Mouse (Mus musculus) MEL (cell line): ENCODE measurements around the gene Wdsub1. TPM values are rescaled to one million over a fixed set of nuclear protein-coding genes. Genes with fewer than 3 reads are reported as not detected.

Experiments
- DNase-seq: peaks from one replicate; pipeline ENCODE4 v3.0.0; 2011; ENCODE audit warnings: low read depth, low spot score
- H3K27ac ChIP-seq: 2 replicates; pipeline ENCODE4 v1.5.1; 2012; ENCODE audit warnings: low read depth, mild to moderate bottlenecking, control low read depth, low read length, moderate library complexity; ENCODE audit not compliant: control insufficient read depth
- H3K27me3 ChIP-seq, 2 experiments: fragments of 150-350 bp in 1 of 2; sonication (generic) in 1 of 2; 2 replicates each; pipeline ENCODE4 v1.6.1; 2012; ENCODE audit warnings: low read length in 2 of 2, mild to moderate bottlenecking in 2 of 2, improper control_type of control experiment in 1 of 2, moderate library complexity in 1 of 2; ENCODE audit not compliant: insufficient read depth in 2 of 2, control insufficient read depth in 1 of 2
- H3K36me3 ChIP-seq, 2 experiments: 2 replicates each; pipeline ENCODE4 v1.6.1; 2012 to 2014; ENCODE audit warnings: low read length in 2 of 2, improper control_type of control experiment in 1 of 2, inconsistent platforms in 1 of 2, mild to moderate bottlenecking in 1 of 2; ENCODE audit not compliant: insufficient read depth in 2 of 2, control insufficient read depth in 1 of 2
- H3K4me1 ChIP-seq, 2 experiments: fragments of 150-350 bp in 1 of 2; sonication (generic) in 1 of 2; 2 replicates each; pipeline ENCODE4 v1.6.1; 2012; ENCODE audit warnings: low read length in 2 of 2, improper control_type of control experiment in 1 of 2, mild to moderate bottlenecking in 1 of 2; ENCODE audit not compliant: insufficient read depth in 2 of 2, control insufficient read depth in 1 of 2
- H3K4me3 ChIP-seq, 2 experiments: fragments of 150-350 bp in 1 of 2; sonication (generic) in 1 of 2; 2 replicates each; pipeline ENCODE4 v1.5.1; 2012; ENCODE audit warnings: low read depth in 2 of 2, low read length in 2 of 2, mild to moderate bottlenecking in 2 of 2, moderate library complexity in 2 of 2, control low read depth in 1 of 2, improper control_type of control experiment in 1 of 2; ENCODE audit not compliant: control insufficient read depth in 1 of 2, insufficient read depth in 1 of 2
- H3K79me2 ChIP-seq: 2 replicates; pipeline ENCODE4 v1.6.1; 2012; ENCODE audit warnings: mild to moderate bottlenecking, low read length, moderate library complexity; ENCODE audit not compliant: control insufficient read depth, poor library complexity, insufficient read depth
- H3K9ac ChIP-seq: 2 replicates; pipeline ENCODE4 v1.6.1; 2012; ENCODE audit warnings: low read depth, mild to moderate bottlenecking, control low read depth, low read length, moderate library complexity; ENCODE audit not compliant: control insufficient read depth, poor library complexity, severe bottlenecking
- H3K9me3 ChIP-seq: fragments of 150-350 bp; sonication (generic); replicated peaks from 2 replicates; pipeline ENCODE4 v1.6.1; 2012; ENCODE audit warnings: mild to moderate bottlenecking, low read length, improper control_type of control experiment, moderate library complexity; ENCODE audit not compliant: insufficient read depth
- CHD1 ChIP-seq: IDR thresholded peaks from 2 replicates; pipeline ENCODE4 v1.6.1; 2012; ENCODE audit warnings: low read depth, mild to moderate bottlenecking, inconsistent platforms, low read length, improper control_type of control experiment
- E2F4 ChIP-seq: IDR thresholded peaks from 2 replicates; pipeline ENCODE4 v1.6.1; 2011; ENCODE audit warnings: low read depth, low read length, improper control_type of control experiment, borderline replicate concordance
- ELF1 ChIP-seq: IDR thresholded peaks from 2 replicates; pipeline ENCODE4 v1.6.1; 2014; ENCODE audit warnings: low read depth, mild to moderate bottlenecking, inconsistent platforms, low read length, improper control_type of control experiment, moderate library complexity
- EP300 ChIP-seq, 2 experiments: IDR thresholded peaks; 2 replicates each; pipeline ENCODE4 v1.6.1; 2011; ENCODE audit warnings: improper control_type of control experiment in 2 of 2, low read length in 2 of 2, low read depth in 1 of 2, mild to moderate bottlenecking in 1 of 2
- GATA1 ChIP-seq: IDR thresholded peaks from 2 replicates; pipeline ENCODE4 v1.6.1; 2011; ENCODE audit warnings: low read depth, low read length, improper control_type of control experiment
- HCFC1 ChIP-seq: IDR thresholded peaks from 2 replicates; pipeline ENCODE4 v1.6.1; 2012; ENCODE audit warnings: low read depth, mild to moderate bottlenecking, inconsistent platforms, low read length, improper control_type of control experiment, moderate library complexity
- JUND ChIP-seq: IDR thresholded peaks from 2 replicates; pipeline ENCODE4 v1.6.1; 2011; ENCODE audit warnings: low read depth, mild to moderate bottlenecking, improper control_type of control experiment, low read length
- MAFK ChIP-seq: IDR thresholded peaks from 2 replicates; pipeline ENCODE4 v1.6.1; 2011; ENCODE audit warnings: low read depth, mild to moderate bottlenecking, low read length, improper control_type of control experiment, borderline replicate concordance
- MAX ChIP-seq: IDR thresholded peaks from 2 replicates; pipeline ENCODE4 v1.6.1; 2011; ENCODE audit warnings: low read length, improper control_type of control experiment
- MEF2A ChIP-seq: IDR thresholded peaks from 2 replicates; pipeline ENCODE4 v1.6.1; 2014; ENCODE audit warnings: low read depth, mild to moderate bottlenecking, inconsistent platforms, low read length, improper control_type of control experiment; ENCODE audit not compliant: poor library complexity, insufficient replicate concordance, severe bottlenecking; ENCODE audit errors: extremely low read depth
- MYC ChIP-seq: IDR thresholded peaks from 2 replicates; pipeline ENCODE4 v1.6.1; 2011; ENCODE audit warnings: low read depth, mild to moderate bottlenecking, low read length, improper control_type of control experiment, moderate library complexity
- NELFE ChIP-seq: IDR thresholded peaks from 2 replicates; pipeline ENCODE4 v1.6.1; 2011; ENCODE audit warnings: low read depth, low read length, improper control_type of control experiment
- NRF1 ChIP-seq: IDR thresholded peaks from 2 replicates; pipeline ENCODE4 v1.6.1; 2014; ENCODE audit warnings: low read depth, mild to moderate bottlenecking, inconsistent platforms, low read length, improper control_type of control experiment, moderate library complexity; ENCODE audit not compliant: poor library complexity, insufficient read depth, severe bottlenecking
- POLR2A ChIP-seq, 2 experiments: IDR thresholded peaks; 2 replicates each; pipeline ENCODE4 v1.6.1; 2011 to 2012; ENCODE audit warnings: low read length in 2 of 2, mild to moderate bottlenecking in 2 of 2, control low read depth in 1 of 2, improper control_type of control experiment in 1 of 2, low read depth in 1 of 2, moderate library complexity in 1 of 2; ENCODE audit not compliant: control insufficient read depth in 1 of 2, insufficient read depth in 1 of 2, poor library complexity in 1 of 2
- RCOR1 ChIP-seq: IDR thresholded peaks from 2 replicates; pipeline ENCODE4 v1.6.1; 2012; ENCODE audit warnings: low read depth, mild to moderate bottlenecking, inconsistent platforms, low read length, improper control_type of control experiment
- SIN3A ChIP-seq: IDR thresholded peaks from 2 replicates; pipeline ENCODE4 v1.6.1; 2012; ENCODE audit warnings: low read length, improper control_type of control experiment, inconsistent platforms
- SMC3 ChIP-seq: IDR thresholded peaks from 2 replicates; pipeline ENCODE4 v1.6.1; 2011; ENCODE audit warnings: low read depth, low read length, improper control_type of control experiment
- TAL1 ChIP-seq: IDR thresholded peaks from 2 replicates; pipeline ENCODE4 v1.6.1; 2012; ENCODE audit warnings: mild to moderate bottlenecking, inconsistent platforms, low read length, moderate library complexity, mixed read lengths
- TBP ChIP-seq: IDR thresholded peaks from 2 replicates; pipeline ENCODE4 v1.8.0; 2011; ENCODE audit warnings: low read depth, low read length, improper control_type of control experiment
- TCF12 ChIP-seq: IDR thresholded peaks from 2 replicates; pipeline ENCODE4 v1.6.1; 2014; ENCODE audit warnings: low read depth, mild to moderate bottlenecking, inconsistent platforms, low read length, improper control_type of control experiment, moderate library complexity
- UBTF ChIP-seq: IDR thresholded peaks from 2 replicates; pipeline ENCODE4 v1.6.1; 2012; ENCODE audit warnings: low read depth, mild to moderate bottlenecking, inconsistent platforms, low read length, improper control_type of control experiment, moderate library complexity, borderline replicate concordance; ENCODE audit not compliant: insufficient read depth
- USF1 ChIP-seq: IDR thresholded peaks from 2 replicates; pipeline ENCODE4 v1.6.1; 2014; ENCODE audit warnings: low read depth, mild to moderate bottlenecking, inconsistent platforms, low read length, improper control_type of control experiment, moderate library complexity
- USF2 ChIP-seq, 2 experiments: IDR thresholded peaks; 2 replicates each; pipeline ENCODE4 v1.6.1; 2011 to 2012; ENCODE audit warnings: improper control_type of control experiment in 2 of 2, low read length in 2 of 2, borderline replicate concordance in 1 of 2, inconsistent platforms in 1 of 2, low read depth in 1 of 2, mild to moderate bottlenecking in 1 of 2; ENCODE audit not compliant: insufficient read depth in 1 of 2
- ZC3H11A ChIP-seq: IDR thresholded peaks from 2 replicates; pipeline ENCODE4 v1.6.1; 2012; ENCODE audit warnings: low read depth, mild to moderate bottlenecking, inconsistent platforms, low read length, improper control_type of control experiment
- ZKSCAN1 ChIP-seq: IDR thresholded peaks from 2 replicates; pipeline ENCODE4 v1.6.1; 2012; ENCODE audit warnings: low read depth, mild to moderate bottlenecking, inconsistent platforms, low read length, improper control_type of control experiment, moderate library complexity
- polyA plus RNA-seq, 2 experiments: library from polyadenylated mRNA; stranded (reverse) in 1 of 2; unstranded in 1 of 2; fragments of >175 nt in 1 of 2; fragments of >200 nt in 1 of 2; gene quantifications; 2 replicates each; pipeline versions ENCODE4 v1.2.1 to v1.2.4; 2012; ENCODE audit warnings: low replicate concordance in 2 of 2, low read depth in 1 of 2; ENCODE audit not compliant: insufficient read length in 2 of 2, insufficient read depth in 1 of 2, missing spikeins in 1 of 2
- total RNA-seq: library from RNA; depleted of rRNA; stranded (reverse); fragments of 300-350 nt; gene quantifications from 2 replicates; pipeline ENCODE4 v1.2.3, GENCODE M21; 2012

Gene Wdsub1
- total and polyA plus RNA-seq, 3 experiments: 16.5 to 19.5 TPM; not detected in 1

DNA sequence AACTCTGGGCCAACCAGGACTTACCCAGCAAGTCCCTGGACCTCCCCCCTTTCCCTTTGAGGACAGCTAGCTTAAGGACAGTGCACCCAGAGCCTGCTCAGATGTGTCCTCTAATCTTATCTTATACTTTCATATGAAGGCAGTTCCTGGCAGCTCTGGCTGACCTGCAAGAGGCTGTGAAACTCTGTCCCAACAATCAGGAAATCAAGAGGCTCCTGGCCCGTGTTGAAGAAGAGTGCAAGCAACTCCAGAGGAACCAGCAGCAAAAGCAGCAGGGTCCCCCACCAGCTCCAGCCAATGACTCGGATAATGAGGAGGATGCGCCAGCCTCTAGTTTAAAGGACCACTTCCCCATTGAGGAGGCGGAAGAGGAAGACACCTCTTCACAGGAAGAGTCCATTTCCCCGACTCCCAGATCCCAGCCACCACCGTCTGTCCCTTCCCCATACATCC lies 39.8 kb downstream of the Wdsub1 start:
- Histone ChIP-seq H3K4me3 (peak overlapping the region; percentile 66 to 87), H3K9ac (peak overlapping the region; percentile 74), H3K27ac (peak overlapping the region; percentile 72), H3K9me3 (no peaks in the 10 kb centered on the region), H3K27me3 (no peaks in the 10 kb centered on the region), H3K36me3 (no peaks in the 10 kb centered on the region; a peak in 2 of 4 replicates), H3K4me1 (peaks cover 2 to 9% of the 10 kb centered on the region in 2 experiments; a peak in 2 of 4 replicates), H3K79me2 (peaks cover 1% of the 10 kb centered on the region; the same call in 1 of the 2 replicates)
- TF ChIP-seq E2F4: peak; percentile 13; the same call in 1 of the 2 replicates
- TF ChIP-seq HCFC1: 0 out of 2 replicates have a peak, but pooled peaks have one; percentile 20
- TF ChIP-seq ELF1: peak; percentile 58; the same call in 1 of the 2 replicates
- TF ChIP-seq TAL1: no peak
- no peak for TF ChIP-seq CHD1
- no peak for TF ChIP-seq ZKSCAN1
- TF ChIP-seq TBP: 0 out of 2 replicates have a peak, but pooled peaks have one; percentile 10
- TF ChIP-seq UBTF: 0 out of 2 replicates have a peak, but pooled peaks have one; percentile 7
- TF ChIP-seq MAFK: no peak
- TF ChIP-seq POLR2A (IDR thresholded peaks at IDR 0.05; ENCODE audit: control insufficient read depth in 1 of 2, insufficient read depth in 1 of 2, low read depth in 1 of 2, low read length in 2 of 2, poor library complexity in 1 of 2): peak in 1 of 2 experiments; percentile 57; a peak in 2 of 4 replicates
- no peak for TF ChIP-seq SMC3
- peak; percentile 32 to 50; a peak in 2 of 4 replicates for TF ChIP-seq EP300 (IDR thresholded peaks at IDR 0.05; ENCODE audit: low read depth in 1 of 2, low read length in 2 of 2)
- no peak for TF ChIP-seq NRF1
- peak; percentile 46; the same call in 1 of the 2 replicates for TF ChIP-seq TCF12
- TF ChIP-seq RCOR1: no peak
- peak; percentile 48; the same call in 1 of the 2 replicates for TF ChIP-seq GATA1
- peak; percentile 56 for TF ChIP-seq NELFE
- DNase-seq: peak; percentile 79

DNA sequence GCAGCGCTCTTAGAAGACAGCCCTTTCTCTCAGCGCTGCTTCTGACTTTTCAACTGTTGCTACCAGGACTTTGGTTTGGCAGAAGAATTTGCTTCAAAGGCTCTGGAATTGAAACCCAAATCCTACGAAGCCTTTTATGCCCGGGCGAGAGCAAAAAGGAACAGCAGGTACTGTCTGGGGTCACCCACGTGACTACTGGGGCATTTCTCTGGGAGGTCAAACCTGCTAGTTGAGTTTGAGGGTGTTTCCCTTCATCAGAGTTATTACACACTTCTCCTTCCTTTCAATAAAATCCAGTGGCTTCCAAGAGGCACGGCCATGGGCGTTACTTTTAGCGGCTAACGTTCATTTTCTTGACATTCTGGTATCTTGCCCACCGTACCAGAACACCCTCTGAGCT lies 40.4 kb downstream of the Wdsub1 start:
- H3K27ac ChIP-seq: peak overlapping the region; percentile 72
- no peaks in the 10 kb centered on the region; a peak in 2 of 4 replicates for H3K36me3 ChIP-seq
- peak overlapping the region; percentile 74 for H3K9ac ChIP-seq
- H3K4me1 ChIP-seq: peaks cover 2 to 9% of the 10 kb centered on the region in 2 experiments; a peak in 2 of 4 replicates
- peaks cover 1% of the 10 kb centered on the region; the same call in 1 of the 2 replicates for H3K79me2 ChIP-seq
- DNase-seq: peak; percentile 63
- peak overlapping the region; percentile 66 to 87 for H3K4me3 ChIP-seq
- TF ChIP-seq SIN3A (peak; percentile 8; the same call in 1 of the 2 replicates), MYC (peak; percentile 34; the same call in 1 of the 2 replicates), ZC3H11A (no peak), MEF2A (no peak), TBP (0 out of 2 replicates have a peak, but pooled peaks have one; percentile 23), MAX (no peak), TCF12 (no peak), USF2 (IDR thresholded peaks at IDR 0.05; ENCODE audit: borderline replicate concordance in 1 of 2, insufficient read depth in 1 of 2, low read depth in 1 of 2, low read length in 2 of 2) (peak in 1 of 2 experiments; percentile 58; a peak in 1 of 4 replicates), USF1 (peak; percentile 88), JUND (no peak), POLR2A (IDR thresholded peaks at IDR 0.05; ENCODE audit: control insufficient read depth in 1 of 2, insufficient read depth in 1 of 2, low read depth in 1 of 2, low read length in 2 of 2, poor library complexity in 1 of 2) (peak in 1 of 2 experiments; percentile 2; a peak in 1 of 4 replicates), ELF1 (no peak)
- H3K9me3 ChIP-seq: no peaks in the 10 kb centered on the region
- H3K27me3 ChIP-seq: no peaks in the 10 kb centered on the region
